Mouse (Mus musculus) forebrain, embryonic 12.5 days (tissue): ENCODE measurements around the gene Stard3. TPM values are rescaled to one million over a fixed set of nuclear protein-coding genes. Genes with fewer than 3 reads are reported as not detected.
A peak's percentile ranks its signal among the peaks of the same experiment; 100 is the strongest.

ENCODE experiments used
- ATAC-seq: fragments of 200-750 bp; cut with Nextera tagmentation; 2 replicates; pipeline ENCODE4 v1.8.0; 2017; ENCODE audit warnings: moderate TSS enrichment; ENCODE audit not compliant: low FRiP score
- H3K27ac ChIP-seq: fragments of 300-500 bp; sonication (generic); 2 replicates; pipeline ENCODE4 v1.5.1; 2016; ENCODE audit warnings: mild to moderate bottlenecking
- H3K27me3 ChIP-seq: fragments of 300-500 bp; sonication (generic); 2 replicates; pipeline ENCODE4 v1.6.1; 2016; ENCODE audit warnings: mild to moderate bottlenecking
- H3K36me3 ChIP-seq: fragments of 300-500 bp; sonication (generic); replicated peaks from 2 replicates; pipeline ENCODE4 v1.6.1; 2016; ENCODE audit warnings: mild to moderate bottlenecking
- H3K4me1 ChIP-seq: fragments of 300-500 bp; sonication (generic); 2 replicates; pipeline ENCODE4 v1.6.1; 2016
- H3K4me2 ChIP-seq: fragments of 300-500 bp; sonication (generic); 2 replicates; pipeline ENCODE4 v1.6.1; 2016; ENCODE audit warnings: mild to moderate bottlenecking, moderate library complexity
- H3K4me3 ChIP-seq: fragments of 300-500 bp; sonication (generic); replicated peaks from 2 replicates; pipeline ENCODE4 v1.5.1; 2016; ENCODE audit warnings: mild to moderate bottlenecking
- H3K9ac ChIP-seq: fragments of 300-500 bp; sonication (generic); 2 replicates; pipeline ENCODE4 v1.6.1; 2016; ENCODE audit warnings: mild to moderate bottlenecking
- H3K9me3 ChIP-seq: fragments of 300-500 bp; sonication (generic); 2 replicates; pipeline ENCODE4 v1.6.1; 2016
- WGBS: fragments of 180-500 bp; shearing (Covaris S2); methylation state at CpG from one replicate; pipeline ENCODE4 v1.1.7; 2016; 5-methylcytosine and 5-hydroxymethylcytosine counted together
- polyA plus RNA-seq: library from polyadenylated mRNA; unstranded; fragments of >200 nt; fragmentation: Nextera tagmentation; extraction: Ambion mirVana; gene quantifications from 2 replicates; pipeline ENCODE4 v1.2.1, GENCODE M21; 2016

The Stard3 gene
- polyA plus RNA-seq, 1 experiment from 2014 or later, result 42.0 TPM

- peaks cover 36% of the 10 kb centered on the region for H3K4me1 ChIP-seq
- no peak overlapping the region for H3K4me2 ChIP-seq
These were observed 17.0 kb upstream of the Stard3 start for GRCm38 (mm10) chr11:98341174-98341573.

GRCm38 (mm10) chr11:98342000-98342945 is 15.9 kb upstream of the Stard3 start:
- H3K4me2 ChIP-seq, result peak overlapping the region; percentile 48
- no peak overlapping the region for H3K27ac ChIP-seq
- peak overlapping the region; percentile 26 for H3K4me3 ChIP-seq
- ATAC-seq, result peak; percentile 72; the same call in 1 of the 2 replicates
- H3K9ac ChIP-seq, result no peak overlapping the region
- no peaks in the 10 kb centered on the region for H3K9me3 ChIP-seq
- peaks cover 85% of the 10 kb centered on the region for H3K27me3 ChIP-seq
- no peaks in the 10 kb centered on the region for H3K36me3 ChIP-seq
- 3% methylated on average over 29 of the region's 29 CpGs for whole genome bisulfite sequencing
- H3K4me1 ChIP-seq, result peaks cover 37% of the 10 kb centered on the region

More at GRCm38 (mm10) chr11:98341174-98341573, 17.0 kb upstream of the Stard3 start:
- 52% methylated on average over 4 of the region's 4 CpGs for WGBS
- Histone ChIP-seq H3K36me3 (no peaks in the 10 kb centered on the region), H3K9ac (no peak overlapping the region), H3K27me3 (peaks cover 85% of the 10 kb centered on the region), H3K27ac (no peak overlapping the region), H3K4me3 (no peak overlapping the region), H3K9me3 (no peaks in the 10 kb centered on the region)
- ATAC-seq, result no peak

DNA sequence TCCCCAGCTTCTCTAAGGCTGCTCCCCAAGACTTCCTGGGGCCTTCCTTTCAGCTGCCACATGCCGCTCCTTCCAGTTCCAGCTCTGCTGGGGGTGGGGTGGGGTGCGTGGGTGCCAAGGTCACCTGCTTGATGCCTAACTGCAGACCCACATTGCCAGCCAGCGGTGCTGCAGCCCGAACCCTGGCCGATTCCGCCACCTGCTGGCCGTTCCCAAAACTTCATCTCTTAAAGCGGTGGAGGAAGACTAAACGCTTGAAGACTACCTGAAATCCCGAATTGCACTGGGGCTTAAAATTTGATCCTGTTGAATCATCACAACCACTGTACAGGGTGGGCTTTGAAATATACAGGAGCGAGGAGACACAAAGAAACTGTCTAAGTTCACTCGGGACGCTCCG is 12.9 kb upstream of the Stard3 start:
- no peak overlapping the region for H3K27ac ChIP-seq
- WGBS, result 3% methylated on average over 14 of the region's 14 CpGs
- no peaks in the 10 kb centered on the region for H3K36me3 ChIP-seq
- peaks cover 85% of the 10 kb centered on the region for H3K27me3 ChIP-seq
- H3K9me3 ChIP-seq, result no peaks in the 10 kb centered on the region
- no peak overlapping the region; the same call in 1 of the 2 replicates for H3K4me3 ChIP-seq
- peaks cover 33% of the 10 kb centered on the region for H3K4me1 ChIP-seq
- no peak for ATAC-seq
- H3K9ac ChIP-seq, result no peak overlapping the region
- peak overlapping the region; percentile 41 for H3K4me2 ChIP-seq

DNA sequence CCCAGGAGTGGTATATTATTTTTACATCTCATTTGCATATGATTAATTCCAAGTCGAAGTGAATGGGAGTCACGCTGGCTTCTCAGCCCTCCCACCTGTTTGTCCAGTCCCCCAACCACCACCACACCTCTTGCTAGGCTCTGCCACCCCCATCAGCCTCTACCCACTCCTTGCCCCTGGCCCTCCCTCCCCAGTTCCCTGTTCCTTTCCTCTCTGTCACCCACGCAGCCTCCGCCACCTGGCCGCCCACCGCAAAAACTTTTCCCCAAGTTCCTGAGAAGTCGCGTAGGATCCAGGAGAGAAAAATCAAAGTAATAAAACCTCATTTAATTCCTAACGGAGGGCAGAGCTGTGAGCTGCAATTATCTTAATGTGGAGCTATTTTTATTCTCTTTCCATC is 12.0 kb upstream of the Stard3 start:
- 0 out of 2 replicates have a peak overlapping the region, but pooled peaks have one; percentile 17 for H3K9ac ChIP-seq
- no peak overlapping the region for H3K4me3 ChIP-seq
- H3K27me3 ChIP-seq, result peaks cover 86% of the 10 kb centered on the region
- H3K36me3 ChIP-seq, result no peaks in the 10 kb centered on the region
- ATAC-seq, result no peak
- H3K4me1 ChIP-seq, result peaks cover 32% of the 10 kb centered on the region
- H3K4me2 ChIP-seq, result no peak overlapping the region
- H3K27ac ChIP-seq, result no peak overlapping the region
- 7% methylated on average over 9 of the region's 9 CpGs for WGBS
- no peaks in the 10 kb centered on the region for H3K9me3 ChIP-seq

- H3K4me3 ChIP-seq, result peak overlapping the region; percentile 49
- peak overlapping the region; percentile 93 for H3K4me2 ChIP-seq
- no peaks in the 10 kb centered on the region for H3K36me3 ChIP-seq
- 0 out of 2 replicates have a peak overlapping the region, but pooled peaks have one; percentile 55 for H3K9ac ChIP-seq
- peaks cover 86% of the 10 kb centered on the region for H3K27me3 ChIP-seq
- H3K27ac ChIP-seq, result no peak overlapping the region
- H3K4me1 ChIP-seq, result peaks cover 24% of the 10 kb centered on the region
- H3K9me3 ChIP-seq, result no peaks in the 10 kb centered on the region
- 3% methylated on average over 12 of the region's 12 CpGs for WGBS
- no peak for ATAC-seq
These were observed 10.6 kb upstream of the Stard3 start for GRCm38 (mm10) chr11:98347385-98348082.

- under 1% methylated on average over 47 of the region's 55 CpGs for WGBS
- peak; percentile 72 for ATAC-seq
- Histone ChIP-seq H3K4me2 (peak within 1 kb of the TSS; percentile 93), H3K4me1 (peaks cover 24% of the 10 kb centered on the region), H3K9ac (peak within 1 kb of the TSS; percentile 55), H3K36me3 (no peaks in the 10 kb centered on the region), H3K27ac (no peak within 1 kb of the TSS), H3K4me3 (peak within 1 kb of the TSS; percentile 49), H3K27me3 (peaks cover 94% of the 10 kb centered on the region), H3K9me3 (no peaks in the 10 kb centered on the region)
These were observed 9.8 kb upstream of the Stard3 start, which contains the start of gene Ppp1r1b for GRCm38 (mm10) chr11:98348083-98348961. Ppp1r1b (plus strand) TSS chr11:98348404.

DNA sequence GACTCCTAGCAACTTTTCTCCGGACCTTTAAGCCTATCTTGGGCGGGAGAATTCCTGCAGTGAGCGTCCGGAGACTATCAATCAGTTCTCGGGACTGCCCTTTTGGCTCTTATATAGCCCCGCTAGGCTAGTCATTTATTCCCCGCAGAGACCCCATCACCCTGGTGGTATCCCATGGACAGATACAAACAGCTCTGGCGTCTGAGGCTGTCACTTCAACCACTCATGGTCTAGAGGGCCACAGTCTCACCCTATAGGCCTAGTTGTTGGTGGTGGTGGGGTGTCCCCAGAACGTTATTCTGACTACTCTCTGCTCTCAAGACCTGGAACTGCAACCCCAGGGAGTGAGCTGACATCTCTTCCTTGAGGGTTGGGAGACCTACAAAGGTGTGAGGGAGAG is 8.9 kb upstream of the Stard3 start:
- no peak overlapping the region for H3K27ac ChIP-seq
- H3K4me2 ChIP-seq, result peak overlapping the region; percentile 93
- 1% methylated on average over 9 of the region's 9 CpGs for WGBS
- peaks cover 24% of the 10 kb centered on the region for H3K4me1 ChIP-seq
- no peak for ATAC-seq
- no peaks in the 10 kb centered on the region for H3K9me3 ChIP-seq
- no peaks in the 10 kb centered on the region for H3K36me3 ChIP-seq
- H3K9ac ChIP-seq, result 0 out of 2 replicates have a peak overlapping the region, but pooled peaks have one; percentile 55
- H3K27me3 ChIP-seq, result peaks cover 94% of the 10 kb centered on the region
- peak overlapping the region; percentile 49 for H3K4me3 ChIP-seq

DNA sequence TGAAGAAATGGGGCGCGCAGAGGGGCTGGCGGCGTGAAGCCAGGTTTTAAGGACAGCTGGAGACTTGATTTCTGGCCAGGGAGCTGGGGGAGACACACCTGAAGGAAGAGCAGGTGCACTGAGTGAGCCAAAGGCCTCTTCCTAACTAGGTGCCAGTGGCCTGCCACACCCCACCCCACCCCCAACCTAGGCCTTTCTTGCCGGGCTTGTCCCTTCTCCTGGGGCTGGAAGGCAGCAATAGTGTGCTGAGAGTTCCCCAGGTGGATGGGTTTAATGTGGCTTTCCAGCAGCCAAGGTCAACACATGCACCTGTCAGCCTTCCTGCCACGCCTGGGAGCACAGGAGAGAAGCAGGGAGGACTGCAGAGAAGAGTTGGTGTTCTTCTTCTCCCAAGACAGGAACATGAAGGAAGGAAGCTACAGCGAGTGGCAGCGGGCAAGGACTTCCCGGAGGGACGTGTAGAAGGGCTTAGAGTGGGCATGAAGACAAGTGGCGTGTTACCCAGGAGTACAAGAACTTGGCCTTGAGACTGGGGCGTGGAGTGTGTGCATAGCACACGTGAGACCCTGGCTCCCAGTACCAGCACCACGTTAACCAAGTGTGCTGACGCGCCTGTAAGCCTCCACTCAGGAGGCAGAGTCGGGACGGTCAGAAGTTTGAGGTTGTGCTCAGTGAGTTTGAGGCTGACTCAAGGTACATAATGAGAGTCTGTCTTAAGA is 5.7 kb upstream of the Stard3 start:
- H3K27me3 ChIP-seq, result peaks cover 91% of the 10 kb centered on the region
- no peak overlapping the region for H3K4me3 ChIP-seq
- H3K4me2 ChIP-seq, result no peak overlapping the region
- ATAC-seq, result no peak
- 76% methylated on average over 18 of the region's 18 CpGs for WGBS
- no peaks in the 10 kb centered on the region for H3K36me3 ChIP-seq
- H3K9ac ChIP-seq, result no peak overlapping the region
- peaks cover 21% of the 10 kb centered on the region for H3K4me1 ChIP-seq
- H3K27ac ChIP-seq, result no peak overlapping the region
- H3K9me3 ChIP-seq, result no peaks in the 10 kb centered on the region

- Histone ChIP-seq H3K4me3 (no peak overlapping the region), H3K27ac (no peak overlapping the region), H3K9ac (0 out of 2 replicates have a peak overlapping the region, but pooled peaks have one; percentile 36), H3K36me3 (no peaks in the 10 kb centered on the region), H3K4me2 (no peak overlapping the region), H3K27me3 (peaks cover 78% of the 10 kb centered on the region), H3K4me1 (peaks cover 14% of the 10 kb centered on the region), H3K9me3 (no peaks in the 10 kb centered on the region)
- 40% methylated on average over 8 of the region's 8 CpGs for WGBS
- no peak for ATAC-seq
These were observed 4.4 kb upstream of the Stard3 start for GRCm38 (mm10) chr11:98353651-98354211.

- no peaks in the 10 kb centered on the region for H3K9me3 ChIP-seq
- no peak overlapping the region for H3K4me2 ChIP-seq
- no peak overlapping the region for H3K27ac ChIP-seq
- no peaks in the 10 kb centered on the region for H3K36me3 ChIP-seq
- ATAC-seq, result no peak
- no peak overlapping the region for H3K9ac ChIP-seq
- H3K4me3 ChIP-seq, result no peak overlapping the region
- H3K27me3 ChIP-seq, result peaks cover 70% of the 10 kb centered on the region
- 62% methylated on average over 14 of the region's 14 CpGs for WGBS
- H3K4me1 ChIP-seq, result peaks cover 15% of the 10 kb centered on the region
These were observed 3.7 kb upstream of the Stard3 start for GRCm38 (mm10) chr11:98354445-98354844.

- peaks cover 29% of the 10 kb centered on the region for H3K4me1 ChIP-seq
- H3K36me3 ChIP-seq, result no peaks in the 10 kb centered on the region
- no peaks in the 10 kb centered on the region for H3K9me3 ChIP-seq
- H3K27ac ChIP-seq, result no peak overlapping the region
- ATAC-seq, result no peak
- H3K9ac ChIP-seq, result no peak overlapping the region
- H3K4me3 ChIP-seq, result no peak overlapping the region
- 8% methylated on average over 6 of the region's 6 CpGs for WGBS
- peaks cover 57% of the 10 kb centered on the region for H3K27me3 ChIP-seq
- H3K4me2 ChIP-seq, result no peak overlapping the region
These were observed 2.4 kb upstream of the Stard3 start for GRCm38 (mm10) chr11:98355732-98356299.
